Mouse (Mus musculus): ENCODE data around the gene Lcorl. TPM values are rescaled to one million over a fixed set of nuclear protein-coding genes. Genes with fewer than 3 reads are reported as not detected.

Lcorl gene
- polyA plus RNA-seq, 1 experiment, result 1.9 TPM

DNA sequence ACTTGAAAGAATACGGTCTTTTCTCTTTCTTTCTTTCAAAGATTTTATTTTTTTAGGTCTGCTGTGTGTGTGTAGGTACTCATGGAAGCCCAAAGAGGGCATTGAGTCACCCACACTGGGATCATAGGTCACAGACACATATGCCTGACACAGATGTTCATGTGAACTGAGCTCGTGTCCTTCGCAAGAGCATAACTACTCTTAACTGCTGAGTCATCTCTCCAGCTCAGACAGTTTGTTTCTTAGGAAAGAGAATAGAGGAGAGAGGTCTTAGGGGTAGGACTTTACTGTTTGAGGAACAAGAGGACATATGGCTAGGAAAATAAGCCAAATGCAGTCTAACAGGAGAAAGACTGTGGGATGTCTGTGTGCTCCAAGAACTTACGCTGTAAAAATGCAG lies 168.3 kb downstream of the Lcorl start:
- TF ChIP-seq POLR2A (IDR thresholded peaks at IDR 0.05; ENCODE audit: control insufficient read depth, extremely low read depth, insufficient read depth, low read length, poor library complexity), result no peak
- no peak for TF ChIP-seq CTCF (IDR thresholded peaks at IDR 0.05; ENCODE audit: borderline replicate concordance, control insufficient read depth, extremely low read depth, insufficient read depth, low read length, poor library complexity)
- Histone ChIP-seq H3K4me3 (ENCODE audit: control insufficient read depth, insufficient read depth, low read length) (no peak overlapping the region), H3K27ac (ENCODE audit: control insufficient read depth, insufficient read depth, low read length) (no peak overlapping the region), H3K36me3 (ENCODE audit: control insufficient read depth, insufficient read depth, low read length) (peaks cover 17% of the 10 kb centered on the region; the same call in 1 of the 2 replicates), H3K4me1 (replicated peaks; ENCODE audit: control insufficient read depth, insufficient read depth, low read length) (no peaks in the 10 kb centered on the region), H3K27me3 (ENCODE audit: control insufficient read depth, insufficient read depth, low read length) (no peaks in the 10 kb centered on the region)
- WGBS, result 94% methylated on average over 4 of the region's 4 CpGs
- no peak for DNase-seq

GRCm38 (mm10) chr5:45686223-45686622 lies 171.2 kb downstream of the Lcorl start:
- no peaks in the 10 kb centered on the region for H3K4me1 ChIP-seq (replicated peaks; ENCODE audit: control insufficient read depth, insufficient read depth, low read length)
- H3K36me3 ChIP-seq (ENCODE audit: control insufficient read depth, insufficient read depth, low read length), result peaks cover 14% of the 10 kb centered on the region
- no peak overlapping the region for H3K4me3 ChIP-seq (ENCODE audit: control insufficient read depth, insufficient read depth, low read length)
- TF ChIP-seq POLR2A (IDR thresholded peaks at IDR 0.05; ENCODE audit: control insufficient read depth, extremely low read depth, insufficient read depth, low read length, poor library complexity) (no peak), CTCF (IDR thresholded peaks at IDR 0.05; ENCODE audit: borderline replicate concordance, control insufficient read depth, extremely low read depth, insufficient read depth, low read length, poor library complexity) (no peak)
- no peaks in the 10 kb centered on the region for H3K27me3 ChIP-seq (ENCODE audit: control insufficient read depth, insufficient read depth, low read length)
- 98% methylated on average over 3 of the region's 3 CpGs for WGBS
- no peak overlapping the region for H3K27ac ChIP-seq (ENCODE audit: control insufficient read depth, insufficient read depth, low read length)
- DNase-seq, result no peak

DNA sequence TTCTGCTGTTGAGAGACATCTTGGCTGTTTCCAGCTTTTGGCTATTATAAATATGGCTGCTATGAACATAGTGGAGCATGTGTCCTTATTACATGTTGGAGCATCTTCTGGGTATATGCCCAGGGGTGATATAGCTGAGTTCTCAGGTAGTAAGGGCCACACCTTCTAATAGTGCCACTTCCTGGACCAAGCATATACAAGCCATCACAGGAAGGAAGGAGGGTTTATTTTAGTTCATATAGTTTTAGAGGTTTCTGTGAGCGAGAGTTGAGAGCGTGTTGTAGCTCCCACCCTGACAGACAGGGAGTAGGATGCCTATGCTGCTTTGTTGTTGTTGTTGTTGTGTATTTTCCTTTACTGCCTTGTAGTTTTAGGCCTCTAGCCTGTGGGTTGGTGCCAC lies 172.2 kb downstream of the Lcorl start:
- Histone ChIP-seq H3K27me3 (ENCODE audit: control insufficient read depth, insufficient read depth, low read length) (no peaks in the 10 kb centered on the region), H3K36me3 (ENCODE audit: control insufficient read depth, insufficient read depth, low read length) (peaks cover 19% of the 10 kb centered on the region), H3K4me3 (ENCODE audit: control insufficient read depth, insufficient read depth, low read length) (no peak overlapping the region), H3K4me1 (replicated peaks; ENCODE audit: control insufficient read depth, insufficient read depth, low read length) (no peaks in the 10 kb centered on the region), H3K27ac (ENCODE audit: control insufficient read depth, insufficient read depth, low read length) (no peak overlapping the region)
- no peak for TF ChIP-seq POLR2A (IDR thresholded peaks at IDR 0.05; ENCODE audit: control insufficient read depth, extremely low read depth, insufficient read depth, low read length, poor library complexity)
- TF ChIP-seq CTCF (IDR thresholded peaks at IDR 0.05; ENCODE audit: borderline replicate concordance, control insufficient read depth, extremely low read depth, insufficient read depth, low read length, poor library complexity), result no peak
- DNase-seq, result no peak
- 97% methylated on average over 2 of the region's 2 CpGs for WGBS

- no peak overlapping the region for H3K27ac ChIP-seq (ENCODE audit: control insufficient read depth, insufficient read depth, low read length)
- H3K4me3 ChIP-seq (ENCODE audit: control insufficient read depth, insufficient read depth, low read length), result no peak overlapping the region
- WGBS, result 98% methylated on average over 1 of the region's 1 CpGs
- peaks cover 19% of the 10 kb centered on the region for H3K36me3 ChIP-seq (ENCODE audit: control insufficient read depth, insufficient read depth, low read length)
- no peak for DNase-seq
- TF ChIP-seq CTCF (IDR thresholded peaks at IDR 0.05; ENCODE audit: borderline replicate concordance, control insufficient read depth, extremely low read depth, insufficient read depth, low read length, poor library complexity), result no peak
- TF ChIP-seq POLR2A (IDR thresholded peaks at IDR 0.05; ENCODE audit: control insufficient read depth, extremely low read depth, insufficient read depth, low read length, poor library complexity), result no peak
- H3K27me3 ChIP-seq (ENCODE audit: control insufficient read depth, insufficient read depth, low read length), result no peaks in the 10 kb centered on the region
- H3K4me1 ChIP-seq (replicated peaks; ENCODE audit: control insufficient read depth, insufficient read depth, low read length), result no peaks in the 10 kb centered on the region
These were observed 174.0 kb downstream of the Lcorl start for GRCm38 (mm10) chr5:45683388-45683787.

GRCm38 (mm10) chr5:45679955-45680354 lies 177.5 kb downstream of the Lcorl start:
- no peaks in the 10 kb centered on the region for H3K27me3 ChIP-seq (ENCODE audit: control insufficient read depth, insufficient read depth, low read length)
- H3K27ac ChIP-seq (ENCODE audit: control insufficient read depth, insufficient read depth, low read length), result no peak overlapping the region
- H3K4me3 ChIP-seq (ENCODE audit: control insufficient read depth, insufficient read depth, low read length), result no peak overlapping the region
- H3K4me1 ChIP-seq (replicated peaks; ENCODE audit: control insufficient read depth, insufficient read depth, low read length), result no peaks in the 10 kb centered on the region
- no peak for DNase-seq
- TF ChIP-seq POLR2A (IDR thresholded peaks at IDR 0.05; ENCODE audit: control insufficient read depth, extremely low read depth, insufficient read depth, low read length, poor library complexity) (no peak), CTCF (IDR thresholded peaks at IDR 0.05; ENCODE audit: borderline replicate concordance, control insufficient read depth, extremely low read depth, insufficient read depth, low read length, poor library complexity) (no peak)
- peaks cover 14% of the 10 kb centered on the region for H3K36me3 ChIP-seq (ENCODE audit: control insufficient read depth, insufficient read depth, low read length)

DNA sequence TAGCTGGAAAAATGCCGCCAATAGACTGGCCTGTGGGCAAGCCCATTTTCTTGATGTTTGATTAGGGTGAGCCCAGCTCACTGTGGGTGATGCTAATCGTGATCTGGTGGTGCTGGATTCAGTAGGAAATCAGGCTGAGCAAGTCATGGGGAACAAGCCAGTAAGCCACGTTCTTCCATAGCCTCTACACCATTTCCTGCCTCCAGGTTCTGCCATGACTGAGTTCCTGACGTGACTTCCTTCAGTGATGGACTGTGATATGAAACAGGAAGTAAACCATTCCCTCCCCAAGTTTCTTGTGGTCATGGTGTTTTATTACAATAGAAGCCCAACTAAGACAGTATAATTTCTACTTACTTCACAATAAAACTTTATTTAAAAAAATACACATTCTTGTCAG lies 179.8 kb downstream of the Lcorl start:
- Histone ChIP-seq H3K36me3 (ENCODE audit: control insufficient read depth, insufficient read depth, low read length) (peaks cover 14% of the 10 kb centered on the region), H3K27ac (ENCODE audit: control insufficient read depth, insufficient read depth, low read length) (no peak overlapping the region), H3K4me1 (replicated peaks; ENCODE audit: control insufficient read depth, insufficient read depth, low read length) (no peaks in the 10 kb centered on the region), H3K27me3 (ENCODE audit: control insufficient read depth, insufficient read depth, low read length) (no peaks in the 10 kb centered on the region), H3K4me3 (ENCODE audit: control insufficient read depth, insufficient read depth, low read length) (no peak overlapping the region)
- WGBS, result 78% methylated on average over 4 of the region's 4 CpGs
- TF ChIP-seq POLR2A (IDR thresholded peaks at IDR 0.05; ENCODE audit: control insufficient read depth, extremely low read depth, insufficient read depth, low read length, poor library complexity) (no peak), CTCF (IDR thresholded peaks at IDR 0.05; ENCODE audit: borderline replicate concordance, control insufficient read depth, extremely low read depth, insufficient read depth, low read length, poor library complexity) (no peak)
- no peak for DNase-seq

GRCm38 (mm10) chr5:45675032-45675431 lies 182.4 kb downstream of the Lcorl start:
- H3K36me3 ChIP-seq (ENCODE audit: control insufficient read depth, insufficient read depth, low read length), result peaks cover 3% of the 10 kb centered on the region; the same call in 1 of the 2 replicates
- DNase-seq, result no peak
- H3K27me3 ChIP-seq (ENCODE audit: control insufficient read depth, insufficient read depth, low read length), result no peaks in the 10 kb centered on the region
- WGBS, result 94% methylated on average over 1 of the region's 1 CpGs
- TF ChIP-seq POLR2A (IDR thresholded peaks at IDR 0.05; ENCODE audit: control insufficient read depth, extremely low read depth, insufficient read depth, low read length, poor library complexity) (no peak), CTCF (IDR thresholded peaks at IDR 0.05; ENCODE audit: borderline replicate concordance, control insufficient read depth, extremely low read depth, insufficient read depth, low read length, poor library complexity) (no peak)
- no peak overlapping the region for H3K27ac ChIP-seq (ENCODE audit: control insufficient read depth, insufficient read depth, low read length)
- no peaks in the 10 kb centered on the region; the same call in 1 of the 2 replicates for H3K4me1 ChIP-seq (replicated peaks; ENCODE audit: control insufficient read depth, insufficient read depth, low read length)
- H3K4me3 ChIP-seq (ENCODE audit: control insufficient read depth, insufficient read depth, low read length), result no peak overlapping the region

Measured in thymus, adult 2 months (tissue).